Mouse (Mus musculus) adrenal gland, postnatal 25 days (tissue): ENCODE measurements around the gene Atp2a2. TPM values are rescaled to one million over a fixed set of nuclear protein-coding genes. Genes with fewer than 3 reads are reported as not detected.

Experiments
- DNase-seq: peaks from one replicate; pipeline ENCODE4 v3.0.0; 2021; ENCODE audit warnings: mixed read lengths
- total RNA-seq: library from RNA; stranded (reverse); gene quantifications from 2 replicates; pipeline ENCODE4 v1.2.3, GENCODE M21; 2021

The Atp2a2 gene
- total RNA-seq, 1 experiment from 2014 or later, result 176 TPM

DNA sequence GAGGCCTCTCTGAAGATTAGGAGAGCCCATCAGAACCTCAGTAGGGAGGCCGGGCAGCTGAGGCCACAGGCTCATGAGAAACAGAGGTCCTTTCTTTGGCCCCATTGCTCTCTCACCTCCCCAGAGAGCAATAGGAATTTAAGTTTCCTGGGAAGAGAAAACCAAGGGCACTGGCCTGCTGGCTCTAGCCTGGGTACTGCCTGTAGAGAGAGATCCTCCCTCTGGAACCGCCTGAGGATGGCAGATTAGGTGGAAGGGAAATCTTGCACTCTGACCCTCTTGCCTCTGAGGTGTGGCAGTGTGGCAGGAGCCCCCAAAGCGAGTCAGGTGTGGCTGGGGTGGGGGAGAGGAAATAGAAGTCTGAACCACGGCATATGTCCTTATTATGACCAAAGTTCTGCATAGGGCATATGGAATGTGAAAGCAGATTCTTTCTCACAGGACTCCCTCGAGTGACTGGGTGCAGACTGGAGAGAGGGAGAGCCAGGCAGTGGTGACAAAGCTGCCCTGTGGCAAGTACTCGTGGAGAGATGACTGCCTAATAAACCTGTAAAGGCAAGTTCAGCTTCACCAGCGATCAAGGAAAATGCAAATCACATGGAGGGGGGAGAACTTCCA lies 17.1 kb upstream of the Atp2a2 start:
- DNase-seq, result no peak

DNA sequence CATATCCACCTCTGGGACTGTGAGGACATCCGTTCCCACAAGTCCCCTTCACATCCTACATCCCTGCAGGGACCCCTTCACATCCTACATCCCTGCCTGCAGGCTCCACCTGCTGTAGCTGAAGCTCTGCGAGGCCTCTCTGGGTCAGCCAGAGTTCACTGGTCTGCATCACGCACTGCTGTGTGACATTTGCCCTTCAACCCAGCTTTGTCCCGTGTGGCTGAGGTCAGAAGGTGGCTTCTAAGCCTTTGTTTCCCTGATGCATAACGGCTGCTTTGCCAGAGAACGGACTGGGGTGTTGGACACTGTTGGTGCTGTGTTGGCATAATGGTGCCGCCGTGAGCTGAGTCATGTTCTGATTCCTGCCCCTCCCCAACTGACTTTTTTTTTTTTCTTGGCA lies 16.2 kb upstream of the Atp2a2 start:
- DNase-seq, result no peak

DNA sequence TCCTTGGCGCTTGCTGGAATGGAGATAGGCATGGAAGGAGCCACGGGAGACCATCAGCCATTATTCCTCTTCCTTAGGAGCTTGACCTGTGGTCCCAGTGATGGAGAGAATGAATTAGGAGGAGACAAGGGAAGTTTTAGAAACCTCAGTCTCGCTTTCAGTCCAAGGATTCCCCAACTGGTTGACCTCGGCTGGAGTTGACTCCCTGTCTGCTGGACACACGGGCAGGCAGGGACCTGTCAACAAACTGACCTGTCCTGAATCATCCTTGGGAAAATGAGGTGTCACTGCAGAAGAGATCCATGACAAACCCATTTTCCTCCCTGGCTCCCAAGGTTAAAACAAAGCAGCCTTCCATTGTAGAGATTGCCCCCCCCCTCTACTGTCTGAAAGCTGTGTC lies 14.9 kb upstream of the Atp2a2 start:
- DNase-seq, result no peak

DNA sequence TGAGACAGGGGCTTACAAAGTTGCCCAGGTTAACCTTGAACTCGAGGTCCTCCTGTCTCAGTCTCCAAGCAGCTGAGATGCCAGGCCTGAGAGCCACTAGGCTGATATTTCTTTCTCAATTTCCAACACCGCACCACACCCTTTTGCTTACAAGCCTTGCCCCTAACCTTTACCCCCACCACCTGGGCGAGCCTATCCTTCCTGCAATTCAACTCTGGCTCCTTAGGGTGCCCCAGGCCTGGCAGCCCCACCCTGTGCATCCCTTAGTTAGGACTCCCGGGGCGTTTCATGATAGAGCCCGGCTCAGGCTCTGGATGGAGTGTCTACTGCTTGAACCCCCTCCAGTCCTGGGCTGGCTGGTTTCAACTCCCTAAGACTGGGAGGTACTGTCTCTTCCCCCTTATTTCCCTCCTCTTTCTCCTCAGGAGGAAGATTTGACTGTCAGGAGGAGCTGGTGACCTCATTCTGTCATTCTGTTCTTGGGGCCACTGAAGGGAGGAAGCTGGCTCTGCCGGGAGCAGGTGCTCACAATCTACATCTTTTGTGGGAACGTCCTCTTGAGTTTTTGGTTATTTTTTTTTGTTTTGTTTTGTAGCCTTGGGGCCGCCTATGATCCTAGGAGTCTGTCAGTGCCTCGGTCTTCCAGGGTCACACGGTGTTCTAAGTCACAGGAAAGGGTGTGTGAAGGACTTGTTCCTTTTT lies 14.2 kb upstream of the Atp2a2 start:
- no peak for DNase-seq

DNA sequence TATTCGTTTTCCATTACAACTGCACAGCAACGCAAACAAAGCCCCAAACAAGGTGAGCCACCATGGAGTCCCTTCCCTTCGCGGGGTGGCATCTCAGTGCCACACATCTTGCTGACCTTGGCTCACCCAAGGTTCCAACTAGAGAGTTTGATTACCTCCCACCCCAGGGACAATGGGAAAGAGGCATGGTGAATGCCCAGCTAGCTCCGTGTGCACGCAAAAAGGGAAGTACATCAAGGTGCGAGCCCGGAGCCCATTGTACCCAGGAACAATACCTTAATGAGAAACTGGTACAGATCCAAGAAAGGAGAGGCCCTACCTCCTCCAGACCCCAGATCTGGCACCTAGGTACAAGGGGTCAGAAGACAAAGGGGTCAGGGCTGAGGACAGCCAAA lies 12.1 kb upstream of the Atp2a2 start:
- no peak for DNase-seq

DNA sequence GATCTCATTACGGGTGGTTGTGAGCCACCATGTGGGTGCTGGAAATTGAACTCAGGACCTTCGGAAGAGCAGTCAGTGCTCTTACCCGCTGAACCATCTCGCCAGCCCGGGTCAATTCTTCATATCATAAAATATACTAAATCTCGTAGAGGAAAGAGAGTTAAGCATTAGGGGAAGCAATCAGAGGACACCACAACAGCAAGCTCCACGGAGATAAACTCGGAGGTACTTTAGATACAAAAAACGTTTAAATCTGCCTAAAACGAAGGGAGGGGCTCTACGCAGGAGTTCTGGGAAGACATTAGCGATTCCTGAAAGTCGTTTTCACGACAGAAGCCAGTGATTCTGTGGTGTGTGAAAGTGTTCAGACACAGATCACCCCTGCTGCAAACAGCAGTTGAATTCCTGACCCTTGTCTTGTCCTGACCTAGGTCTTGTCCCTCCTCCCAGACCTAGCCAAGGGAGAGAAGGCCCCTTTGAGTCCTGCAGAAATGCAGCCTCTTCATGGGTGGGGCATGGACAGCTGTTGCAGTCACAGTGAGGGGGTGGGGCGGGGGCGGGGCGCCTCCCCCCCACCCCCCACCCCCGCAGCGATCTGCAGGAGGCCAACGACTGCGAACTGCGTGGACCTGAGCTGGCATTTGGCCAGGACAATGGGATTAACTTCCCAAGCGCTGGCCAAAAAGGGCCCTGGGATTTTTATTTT lies 11.5 kb upstream of the Atp2a2 start:
- no peak for DNase-seq

DNA sequence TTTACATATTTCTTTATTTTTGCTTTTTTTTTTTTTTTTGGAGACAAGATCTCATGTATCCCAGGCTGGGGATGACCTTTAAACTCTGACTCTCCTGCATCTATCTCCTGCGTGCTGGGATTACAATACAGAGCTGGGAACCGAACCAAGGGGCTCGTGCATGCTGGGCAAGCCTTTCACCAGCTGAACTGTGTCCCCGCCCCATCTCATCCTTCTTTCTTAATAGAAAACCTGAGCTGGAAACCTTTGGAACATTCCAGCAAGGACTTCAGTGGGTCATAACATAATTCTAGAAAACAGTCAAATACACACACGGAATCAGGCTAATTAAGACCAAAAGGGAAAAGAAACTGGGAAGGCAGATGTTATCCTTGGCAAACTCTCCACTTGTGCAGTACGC lies 10.0 kb upstream of the Atp2a2 start:
- no peak for DNase-seq

DNA sequence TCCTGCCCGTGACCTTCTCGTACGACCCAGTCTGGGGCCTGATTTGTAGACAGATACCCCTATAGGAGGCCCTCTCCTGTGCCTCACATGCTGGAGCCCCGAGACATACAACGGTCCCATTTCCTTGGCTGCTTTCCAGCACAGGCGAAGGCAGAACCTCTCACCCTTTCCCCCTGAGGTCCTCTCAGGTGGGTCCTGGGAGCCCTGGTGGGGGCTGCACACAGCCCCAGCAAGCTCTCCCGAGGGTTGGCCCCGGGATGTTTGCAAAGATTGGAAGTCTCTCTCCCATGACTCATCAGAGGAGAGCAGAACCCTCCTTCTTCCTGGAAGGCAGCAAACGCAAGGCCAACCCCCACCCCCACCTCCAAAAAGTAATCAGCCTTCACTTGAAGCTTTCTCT lies 9.4 kb upstream of the Atp2a2 start:
- no peak for DNase-seq

DNA sequence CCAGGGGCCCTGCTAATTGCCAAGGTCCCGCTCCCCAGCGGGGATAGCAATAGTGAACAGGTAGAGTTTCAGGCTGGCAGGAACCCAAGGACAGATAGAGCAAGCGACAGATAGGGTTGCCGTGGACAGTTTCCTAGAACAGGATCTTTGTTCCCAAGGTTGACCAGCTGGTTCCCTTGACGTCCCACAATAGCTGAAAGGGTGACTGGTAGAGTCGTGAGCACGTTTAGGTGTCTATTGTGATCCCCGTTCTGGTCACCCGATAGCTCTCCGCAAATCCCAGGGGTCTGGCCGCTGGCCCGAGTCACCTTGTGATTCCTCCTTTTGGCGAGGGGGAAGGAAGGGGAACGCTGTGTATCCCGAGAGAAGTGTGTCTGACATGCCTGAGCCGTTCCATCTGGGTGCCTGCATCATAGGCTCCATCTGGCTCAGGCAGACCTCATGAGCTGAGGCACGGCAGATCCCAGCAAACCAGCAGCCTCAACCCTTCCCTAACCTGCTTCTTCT lies 8.7 kb upstream of the Atp2a2 start:
- no peak for DNase-seq

DNA sequence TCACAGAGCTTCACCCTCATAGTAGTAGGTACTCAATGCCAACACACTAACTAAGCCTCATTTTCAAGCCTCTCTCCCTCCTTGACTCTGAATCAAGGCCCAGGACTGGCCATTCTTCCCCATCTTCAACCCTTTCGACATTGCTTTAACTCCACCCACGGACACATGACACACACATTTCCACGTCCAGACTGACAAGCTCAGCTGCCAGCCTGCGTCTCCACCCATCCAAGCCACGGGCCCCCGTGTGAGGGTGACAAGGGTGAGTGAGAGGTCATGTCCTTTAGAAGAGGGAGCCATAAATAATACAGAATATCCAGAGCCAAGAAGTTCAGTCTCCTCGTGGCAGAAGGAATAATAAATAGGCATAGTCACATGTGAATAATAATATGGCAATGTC lies 7.6 kb upstream of the Atp2a2 start:
- no peak for DNase-seq

DNA sequence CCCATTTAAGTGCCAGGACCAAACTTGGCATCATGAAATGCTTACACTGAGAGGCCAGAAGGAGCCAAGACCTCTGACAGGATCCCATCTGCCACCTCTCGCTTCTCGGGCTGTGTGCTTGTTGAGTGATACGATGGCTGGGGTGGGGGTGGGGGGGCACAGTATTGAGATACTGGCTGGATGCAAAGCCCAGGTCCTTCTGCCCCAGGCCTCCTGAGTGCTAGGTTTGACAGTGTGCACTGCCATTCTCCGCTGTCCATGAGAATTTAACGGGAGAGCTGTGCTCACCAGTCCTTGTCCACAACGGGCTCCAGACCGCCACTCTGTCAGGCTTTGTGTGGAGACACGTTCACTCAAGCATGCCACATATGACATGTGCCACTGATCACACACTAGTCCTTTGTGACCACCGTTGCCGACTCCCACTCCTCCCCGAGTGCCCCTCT lies 6.9 kb upstream of the Atp2a2 start:
- no peak for DNase-seq

DNA sequence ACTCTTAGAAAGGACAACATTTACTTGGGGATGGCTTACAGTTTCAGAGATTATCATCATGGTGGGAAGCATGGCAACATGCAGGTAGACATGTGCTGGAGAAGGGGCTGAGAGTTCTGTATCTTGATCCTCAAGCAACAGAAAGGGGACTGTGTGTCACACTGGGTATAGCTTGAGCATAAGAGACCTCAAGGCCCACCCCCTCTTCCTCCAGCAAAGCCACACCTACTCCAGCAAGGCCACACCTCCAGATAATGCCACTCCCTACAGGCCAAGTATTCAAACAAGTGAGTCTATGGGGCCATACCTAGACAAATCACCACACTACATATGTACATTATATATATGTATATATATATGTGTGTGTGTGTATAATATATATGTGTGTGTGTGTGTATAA lies 5.4 kb upstream of the Atp2a2 start:
- no peak for DNase-seq

DNA sequence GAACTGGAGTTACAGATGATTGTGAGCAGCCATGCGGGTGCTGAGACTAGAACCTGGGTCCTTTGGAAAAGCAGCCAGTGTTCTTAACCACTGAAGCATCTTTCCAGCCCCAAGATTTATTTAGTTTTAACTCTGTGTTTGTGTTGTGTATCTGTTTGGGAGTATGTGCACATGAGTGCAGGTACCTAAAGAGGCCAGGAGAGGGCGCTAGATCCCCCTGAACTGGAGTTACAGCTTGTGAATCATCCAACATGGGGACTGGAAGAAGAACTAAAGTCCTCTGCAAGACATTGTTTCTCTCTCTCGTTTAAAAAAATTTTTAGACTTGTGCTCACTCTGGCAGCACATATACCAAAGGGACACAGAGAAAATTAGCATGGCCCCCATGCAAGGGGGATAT lies 4.4 kb upstream of the Atp2a2 start:
- no peak for DNase-seq

DNA sequence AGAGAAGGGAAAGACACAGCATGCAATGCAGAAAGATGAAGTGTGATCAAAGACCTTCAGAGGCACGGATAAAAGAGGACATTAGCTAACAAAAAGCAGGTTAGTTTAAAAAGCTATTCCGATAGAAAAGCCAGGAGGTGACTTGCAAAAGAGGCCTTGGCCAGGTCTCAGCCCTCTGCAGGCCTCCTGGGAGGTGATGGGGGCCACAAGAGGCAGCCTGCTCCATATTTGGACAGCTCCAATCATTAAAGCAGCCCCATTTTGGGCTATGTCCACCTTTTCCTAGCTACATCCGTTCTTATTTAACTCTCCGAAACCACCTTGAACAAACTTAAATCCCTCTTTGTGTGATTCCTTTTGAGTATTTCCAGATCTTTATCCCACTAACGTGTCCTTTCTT lies 3.5 kb upstream of the Atp2a2 start:
- DNase-seq, result no peak

DNA sequence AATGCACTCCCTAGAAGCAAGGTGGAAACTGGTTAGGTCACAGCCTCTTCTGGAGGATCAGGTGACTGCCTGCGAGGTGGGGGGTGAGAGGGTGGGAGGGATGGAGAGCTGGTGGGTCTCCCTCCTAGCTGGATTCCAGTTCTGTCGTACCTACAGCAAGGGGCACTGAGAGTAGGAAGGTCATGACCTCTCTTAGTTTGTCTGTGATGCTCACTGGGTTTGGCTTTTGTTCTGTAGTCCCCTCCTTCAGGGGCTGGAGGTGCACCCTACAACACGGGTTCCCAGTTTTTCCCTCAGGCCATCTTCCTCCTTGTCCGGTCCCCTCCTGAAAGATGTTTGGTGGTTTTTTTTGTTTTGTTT lies 1.7 kb upstream of the Atp2a2 start:
- DNase-seq, result no peak

DNA sequence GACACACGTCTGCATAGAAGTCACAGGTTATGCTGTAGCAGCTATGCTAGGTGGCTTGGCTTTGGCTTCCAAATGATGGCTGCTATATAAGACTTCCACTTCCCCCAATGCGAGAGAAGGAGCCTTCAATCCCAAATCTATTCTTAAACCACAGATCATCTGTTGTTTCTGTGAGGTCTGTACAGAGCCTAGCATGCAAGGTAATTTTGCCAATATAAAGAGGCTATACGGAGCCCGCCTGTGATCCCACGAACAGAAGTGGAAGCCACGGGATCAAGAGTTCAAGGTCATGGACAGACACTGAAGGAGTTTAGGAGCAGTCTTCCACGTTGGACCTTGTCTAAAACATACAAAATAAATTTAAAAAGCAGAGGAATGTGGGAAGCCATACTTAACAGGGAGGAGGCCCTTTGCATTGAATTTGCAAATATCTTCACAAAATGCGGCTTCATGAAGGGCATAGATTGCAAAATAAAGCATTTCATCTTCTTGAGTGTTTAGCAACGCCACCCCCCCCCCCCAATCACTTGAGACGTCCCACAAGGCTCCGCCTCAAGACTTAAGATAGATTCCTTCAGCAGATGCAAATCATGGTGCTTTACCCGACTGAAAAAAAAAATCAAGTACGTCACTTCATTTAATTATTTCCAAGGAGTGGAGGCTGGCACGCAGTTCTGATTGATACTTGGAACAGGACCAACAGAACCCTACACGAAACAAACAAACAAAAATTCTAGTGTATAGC lies 1.2 kb upstream of the Atp2a2 start:
- DNase-seq, result no peak

DNA sequence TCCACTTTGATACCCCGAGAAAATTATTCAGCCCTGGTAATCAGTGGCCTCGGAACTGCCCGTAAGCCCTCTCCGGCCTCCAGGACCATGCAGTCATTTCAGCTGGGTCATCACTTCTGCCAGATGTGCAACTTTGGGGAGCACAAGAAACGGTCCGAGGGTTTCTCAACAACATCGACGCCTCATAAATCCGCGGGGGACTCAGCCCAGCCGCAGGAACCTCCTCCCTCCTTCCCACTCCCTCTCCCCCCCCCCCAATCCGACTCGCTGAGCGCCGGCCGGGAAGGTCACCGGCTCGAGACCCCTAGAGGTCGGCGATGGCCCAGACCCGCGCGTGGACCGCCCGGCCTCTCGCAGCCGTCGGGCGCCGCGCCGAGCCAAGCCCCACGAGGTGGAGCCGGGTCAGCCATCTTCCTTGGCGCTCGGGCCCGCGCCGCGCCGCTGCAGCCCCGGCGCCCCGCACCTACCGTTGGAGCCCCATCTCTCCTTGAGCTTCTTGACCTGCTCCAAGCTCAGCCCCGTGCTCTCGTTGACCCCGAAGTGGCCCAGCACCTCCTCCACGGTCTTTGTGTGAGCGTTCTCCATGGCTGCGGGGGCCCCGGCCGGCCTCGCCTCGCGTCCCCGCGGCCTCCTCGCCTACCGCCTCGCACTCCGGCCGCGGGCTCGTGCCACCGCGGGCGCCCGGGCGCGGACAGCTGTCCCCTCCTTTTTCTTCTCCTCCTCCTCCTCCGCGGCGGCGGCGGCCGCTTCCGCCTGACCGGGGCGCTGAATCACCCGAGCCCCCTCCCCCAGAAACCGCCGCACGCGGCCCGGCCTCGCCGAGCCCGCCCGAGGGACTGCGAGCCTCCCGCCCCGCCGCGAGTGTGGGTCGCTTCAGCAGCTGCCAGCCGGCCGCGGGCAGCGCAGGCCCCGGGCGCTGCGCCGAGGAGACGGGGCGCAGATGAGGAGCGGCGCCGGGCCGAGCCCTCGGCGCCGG lies 636 bp downstream of the Atp2a2 start:
- peak; percentile 69 for DNase-seq

DNA sequence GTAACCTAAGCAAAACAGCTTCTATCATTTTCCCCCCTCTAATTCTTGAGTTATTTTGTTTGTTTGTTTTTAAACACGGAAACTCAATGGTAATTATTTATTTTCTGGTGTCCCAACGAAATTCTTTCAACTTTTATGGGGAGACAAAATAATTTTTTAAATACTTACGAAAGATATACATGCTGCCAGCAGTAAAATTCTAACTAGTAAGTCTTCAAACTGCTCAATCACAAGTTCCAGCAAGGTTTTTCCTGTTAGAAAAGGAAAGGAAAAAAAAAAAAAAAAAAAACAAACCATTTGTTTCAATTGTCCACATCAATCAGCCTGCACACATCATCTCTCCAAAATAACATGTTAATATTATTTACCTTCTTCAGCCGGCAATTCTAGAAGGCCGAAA lies 1.5 kb downstream of the Atp2a2 start:
- DNase-seq, result no peak

DNA sequence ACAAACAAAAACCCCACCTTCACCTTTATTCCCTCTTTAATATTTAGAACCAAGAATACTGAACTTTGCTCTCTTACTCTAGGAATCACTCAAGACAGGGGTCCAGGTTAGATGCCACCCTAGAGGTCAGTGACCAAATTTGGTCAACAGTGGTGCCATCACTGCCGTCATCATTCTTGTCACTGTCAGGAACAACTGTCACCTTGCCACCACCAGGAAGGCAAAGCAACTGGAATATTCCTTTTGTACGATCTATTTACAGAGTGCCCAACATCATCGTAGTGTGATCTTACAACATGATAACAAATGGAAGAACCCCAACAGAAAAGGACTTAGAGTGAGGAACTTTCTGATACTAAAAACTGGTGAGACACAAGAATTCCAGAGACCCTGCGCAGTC lies 1.9 kb downstream of the Atp2a2 start:
- DNase-seq, result no peak

DNA sequence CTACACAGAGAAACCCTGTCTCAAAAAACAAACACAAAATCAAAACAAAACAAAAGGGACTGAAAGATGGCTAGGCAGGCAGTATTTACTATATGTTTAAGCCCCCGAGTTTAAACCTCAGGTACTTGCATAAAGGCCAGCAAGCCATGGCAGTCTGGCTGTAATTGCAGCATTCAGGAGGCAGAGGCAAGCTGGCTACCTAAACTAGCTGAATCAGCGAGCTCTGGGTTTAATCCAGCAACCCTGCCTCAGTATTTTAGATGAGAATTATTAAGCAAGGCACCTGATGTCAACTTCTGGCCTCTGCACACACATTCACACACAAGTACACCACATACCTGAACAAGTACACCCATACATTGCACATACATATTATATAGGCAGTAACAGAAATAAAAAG lies 4.0 kb downstream of the Atp2a2 start:
- DNase-seq, result no peak

DNA sequence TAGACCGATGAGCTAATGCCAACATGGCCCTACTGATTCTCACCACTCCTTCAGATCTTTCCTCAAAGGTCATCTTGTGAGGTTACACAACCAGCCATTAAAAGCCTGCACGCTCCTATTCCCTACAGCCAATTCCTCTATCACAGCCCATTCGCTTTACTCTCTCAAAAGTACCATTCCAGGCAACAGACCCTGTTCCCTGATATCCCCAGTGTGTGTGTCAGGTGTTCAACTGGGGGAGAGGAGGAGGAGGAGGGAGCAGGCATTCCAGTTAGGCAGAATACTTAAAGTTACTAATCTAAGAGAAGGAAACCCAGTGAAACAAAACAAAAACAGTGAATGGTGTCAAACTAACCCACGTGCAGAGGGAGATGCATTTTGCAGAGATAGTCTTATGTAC lies 5.0 kb downstream of the Atp2a2 start:
- no peak for DNase-seq

DNA sequence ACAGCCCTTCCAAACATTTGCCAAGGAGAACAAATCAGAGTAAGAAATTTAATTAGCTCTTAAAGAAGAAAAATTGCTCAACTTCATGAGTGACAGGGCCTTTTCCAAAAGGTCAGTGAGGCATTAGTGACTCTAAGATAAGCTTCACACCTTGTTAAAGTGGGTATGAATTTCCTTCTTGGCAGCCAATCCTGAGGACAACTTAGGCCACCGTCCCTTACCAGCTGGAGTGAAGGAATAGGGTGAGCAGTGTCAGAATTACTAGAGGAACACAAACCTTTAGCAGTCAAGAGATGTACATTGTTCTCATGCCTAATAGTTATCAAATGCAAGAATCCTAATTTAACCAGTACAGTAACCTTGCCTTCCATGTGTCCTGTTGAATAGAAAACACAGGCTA lies 7.6 kb downstream of the Atp2a2 start:
- no peak for DNase-seq
